Mouse (Mus musculus): Measurements from ENCODE around the gene Pdgfra. TPM values are rescaled to one million over a fixed set of nuclear protein-coding genes. Genes with fewer than 3 reads are reported as not detected.

The Pdgfra gene
- polyA plus RNA-seq (2012; rRNA removed): 1.9 and 4.0 TPM in 2 replicates

GRCm38 (mm10) chr5:75152021-75152425 lies at the start of gene Pdgfra:
TSS of gene Pdgfra (plus strand) at chr5:75152292.

Other genes starting within 250 kb of the Pdgfra start
- 0.75 and 0.87 TPM in 2 replicates for gene Chic2, start 107.5 kb upstream of the Pdgfra start, polyA plus RNA-seq (2012; rRNA removed)
- gene Gsx2, start 76.7 kb upstream of the Pdgfra start, polyA plus RNA-seq (2012; rRNA removed): not detected in 2 replicates